Mouse (Mus musculus): ENCODE measurements at regions not wholly inside any gene's neighbourhood (a gene's known extent, or its start where the extent isn't known, plus 50 kb on each side); places are given as distances from the start of the nearest gene placed in this dataset.

- in situ Hi-C loops (cut with MboI; ENCODE audit: low pct_ligation_motif_present, low pct_unique_long_range_greater_than_20kb, low sequenced_read_pairs) (no loop called here), dilution Hi-C loops (cut with MboI; ENCODE audit: extremely low pct_ligation_motif_present, extremely low pct_unique_long_range_greater_than_20kb, low sequenced_read_pairs) (no loop called here)
- Histone ChIP-seq H3K27me3 (replicated peaks) (no peaks in the 10 kb centered on the region), H3K4me3 (replicated peaks in 1 of 3; ENCODE audit: low read depth in 2 of 3, low read length in 2 of 3, poor library complexity in 1 of 3) (no peak overlapping the region), H3K4me2 (ENCODE audit: insufficient read depth, low read depth, poor library complexity, severe bottlenecking) (no peak overlapping the region), H3K36me3 (replicated peaks in 1 of 2; ENCODE audit: control insufficient read depth in 1 of 2, insufficient read depth in 1 of 2, low read length in 1 of 2) (no peaks in the 10 kb centered on the region), H3K4me1 (ENCODE audit: control insufficient read depth in 1 of 2, insufficient read depth in 2 of 2) (no peaks in the 10 kb centered on the region), H3K9me3 (replicated peaks; ENCODE audit: low read length) (peaks cover 86% of the 10 kb centered on the region), H3K27ac (ENCODE audit: insufficient read depth, low read depth) (no peak overlapping the region), H3K9ac (ENCODE audit: insufficient read depth, low read depth) (no peak overlapping the region), H3K79me2 (replicated peaks; ENCODE audit: control insufficient read depth, extremely low read depth, insufficient read depth, poor library complexity, severe bottlenecking) (no peaks in the 10 kb centered on the region)
- TF ChIP-seq ZNF384 (IDR thresholded peaks at IDR 0.05; ENCODE audit: low read depth, low read length): no peak
- no peak for TF ChIP-seq GABPA (IDR thresholded peaks at IDR 0.05; ENCODE audit: insufficient replicate concordance, low read depth, low read length)
- TF ChIP-seq POLR2AphosphoS2 (IDR thresholded peaks at IDR 0.05; ENCODE audit: low read depth, low read length): no peak
- no peak for TF ChIP-seq MYC (IDR thresholded peaks at IDR 0.05; ENCODE audit: low read depth, low read length)
- TF ChIP-seq HCFC1 (IDR thresholded peaks at IDR 0.05; ENCODE audit: low read depth, low read length): no peak
- no peak for TF ChIP-seq JUND (conservative IDR thresholded peaks at IDR 0.05; ENCODE audit: low read depth, low read length)
- no peak for TF ChIP-seq MAFK (IDR thresholded peaks at IDR 0.05; ENCODE audit: insufficient replicate concordance, low read length)
- TF ChIP-seq ZKSCAN1 (IDR thresholded peaks at IDR 0.05; ENCODE audit: borderline replicate concordance, low read depth, low read length): no peak
- no peak for TF ChIP-seq SMC3 (IDR thresholded peaks at IDR 0.05; ENCODE audit: low read depth, low read length)
- TF ChIP-seq SIN3A (IDR thresholded peaks at IDR 0.05; ENCODE audit: low read length): no peak
- TF ChIP-seq JUN (IDR thresholded peaks at IDR 0.05; ENCODE audit: insufficient read depth, low read depth, low read length): no peak
- no peak for TF ChIP-seq CHD1 (IDR thresholded peaks at IDR 0.05; ENCODE audit: low read depth, low read length)
- TF ChIP-seq UBTF (IDR thresholded peaks at IDR 0.05; ENCODE audit: low read depth, low read length): no peak
- no peak for TF ChIP-seq CTCF (conservative IDR thresholded peaks at IDR 0.05 in 1 of 2, IDR thresholded peaks at IDR 0.05 in 1 of 2; ENCODE audit: low read depth in 2 of 2, low read length in 2 of 2)
- no peak for TF ChIP-seq MXI1 (IDR thresholded peaks at IDR 0.05; ENCODE audit: low read depth, low read length)
- TF ChIP-seq PAX5 (IDR thresholded peaks at IDR 0.05; ENCODE audit: low read length): no peak
- no peak for TF ChIP-seq MEF2A (IDR thresholded peaks at IDR 0.05; ENCODE audit: borderline replicate concordance, low read depth, low read length)
- no peak for TF ChIP-seq POLR2A (IDR thresholded peaks at IDR 0.05; ENCODE audit: low read depth, low read length)
- TF ChIP-seq TBP (conservative IDR thresholded peaks at IDR 0.05; ENCODE audit: low read depth, low read length): no peak
- DNase-seq (ENCODE audit: extremely low read depth): no peak
Measured at GRCm38 (mm10) chr5:111852682-111853081, 119.0 kb downstream of the Gm26897 start.

- Histone ChIP-seq H3K9ac (ENCODE audit: insufficient read depth, low read depth) (no peak overlapping the region), H3K9me3 (replicated peaks; ENCODE audit: low read length) (peaks cover 87% of the 10 kb centered on the region), H3K27me3 (replicated peaks) (no peaks in the 10 kb centered on the region), H3K36me3 (replicated peaks in 1 of 2; ENCODE audit: control insufficient read depth in 1 of 2, insufficient read depth in 1 of 2, low read length in 1 of 2) (no peaks in the 10 kb centered on the region), H3K4me3 (replicated peaks in 1 of 3; ENCODE audit: low read depth in 2 of 3, low read length in 2 of 3, poor library complexity in 1 of 3) (no peak overlapping the region), H3K27ac (ENCODE audit: insufficient read depth, low read depth) (no peak overlapping the region), H3K4me2 (ENCODE audit: insufficient read depth, low read depth, poor library complexity, severe bottlenecking) (no peak overlapping the region), H3K4me1 (ENCODE audit: control insufficient read depth in 1 of 2, insufficient read depth in 2 of 2) (no peaks in the 10 kb centered on the region), H3K79me2 (replicated peaks; ENCODE audit: control insufficient read depth, extremely low read depth, insufficient read depth, poor library complexity, severe bottlenecking) (no peaks in the 10 kb centered on the region)
- DNase-seq (ENCODE audit: extremely low read depth): no peak
- TF ChIP-seq GABPA (IDR thresholded peaks at IDR 0.05; ENCODE audit: insufficient replicate concordance, low read depth, low read length) (no peak), TBP (conservative IDR thresholded peaks at IDR 0.05; ENCODE audit: low read depth, low read length) (no peak), NELFE (IDR thresholded peaks at IDR 0.05; ENCODE audit: low read depth, low read length) (no peak), KAT2A (IDR thresholded peaks at IDR 0.05; ENCODE audit: insufficient replicate concordance, low read length) (no peak), CHD2 (IDR thresholded peaks at IDR 0.05; ENCODE audit: low read length) (no peak), ZKSCAN1 (IDR thresholded peaks at IDR 0.05; ENCODE audit: borderline replicate concordance, low read depth, low read length) (no peak), UBTF (IDR thresholded peaks at IDR 0.05; ENCODE audit: low read depth, low read length) (no peak), NRF1 (IDR thresholded peaks at IDR 0.05; ENCODE audit: low read depth, low read length) (no peak), RCOR1 (conservative IDR thresholded peaks at IDR 0.05; ENCODE audit: low read depth, low read length) (no peak), SMC3 (IDR thresholded peaks at IDR 0.05; ENCODE audit: low read depth, low read length) (no peak), EP300 (IDR thresholded peaks at IDR 0.05; ENCODE audit: low read length) (no peak)
- dilution Hi-C loops (cut with MboI; ENCODE audit: extremely low pct_ligation_motif_present, extremely low pct_unique_long_range_greater_than_20kb, low sequenced_read_pairs): no loop called here
- in situ Hi-C loops (cut with MboI; ENCODE audit: low pct_ligation_motif_present, low pct_unique_long_range_greater_than_20kb, low sequenced_read_pairs): no loop called here
Measured at GRCm38 (mm10) chr5:111855366-111855765, 121.6 kb downstream of the Gm26897 start.

Measured in CH12.LX (cell line).